Mouse (Mus musculus) neural tube, embryonic 15.5 days (tissue): Measurements from ENCODE around the gene Nudc. TPM values are rescaled to one million over a fixed set of nuclear protein-coding genes. Genes with fewer than 3 reads are reported as not detected.
A peak's percentile ranks its signal among the peaks of the same experiment; 100 is the strongest.

ENCODE experiments used
- ATAC-seq: fragments of 200-750 bp; cut with Nextera tagmentation; 2 replicates; pipeline ENCODE4 v1.8.0; 2017; ENCODE audit warnings: mild to moderate bottlenecking, moderate TSS enrichment, moderate library complexity; ENCODE audit not compliant: low FRiP score
- H3K27ac ChIP-seq: fragments of 300-500 bp; sonication (generic); replicated peaks from 2 replicates; pipeline ENCODE4 v1.5.1; 2015; ENCODE audit warnings: mild to moderate bottlenecking, inconsistent platforms
- H3K27me3 ChIP-seq: fragments of 300-500 bp; sonication (generic); replicated peaks from 2 replicates; pipeline ENCODE4 v1.6.1; 2015; ENCODE audit warnings: inconsistent platforms
- H3K36me3 ChIP-seq: fragments of 300-500 bp; sonication (generic); 2 replicates; pipeline ENCODE4 v1.6.1; 2015; ENCODE audit warnings: inconsistent platforms
- H3K4me1 ChIP-seq: fragments of 300-500 bp; sonication (generic); 2 replicates; pipeline ENCODE4 v1.6.1; 2015; ENCODE audit warnings: inconsistent platforms
- H3K4me2 ChIP-seq: fragments of 300-500 bp; sonication (generic); 2 replicates; pipeline ENCODE4 v1.6.1; 2015; ENCODE audit warnings: inconsistent platforms, mild to moderate bottlenecking, moderate library complexity
- H3K4me3 ChIP-seq: fragments of 300-500 bp; sonication (generic); replicated peaks from 2 replicates; pipeline ENCODE4 v1.5.1; 2015; ENCODE audit warnings: mild to moderate bottlenecking, inconsistent platforms
- H3K9ac ChIP-seq: fragments of 300-500 bp; sonication (generic); replicated peaks from 2 replicates; pipeline ENCODE4 v1.6.1; 2015; ENCODE audit warnings: mild to moderate bottlenecking, inconsistent platforms
- H3K9me3 ChIP-seq: fragments of 300-500 bp; sonication (generic); replicated peaks from 2 replicates; pipeline ENCODE4 v1.6.1; 2016; ENCODE audit warnings: inconsistent platforms
- WGBS: fragments of 180-500 bp; shearing (Covaris S2); methylation state at CpG from one replicate; pipeline ENCODE4 v1.1.7; 2015; ENCODE audit warnings: mixed read lengths; 5-methylcytosine and 5-hydroxymethylcytosine counted together
- microRNA-seq: library from miRNA; unstranded; fragments of <30 nt; microRNA quantifications from one replicate; pipeline ENCODE4, GENCODE M21; 2017
- polyA plus RNA-seq: library from polyadenylated mRNA; unstranded; fragments of >200 nt; fragmentation: Nextera tagmentation; extraction: Ambion mirVana; gene quantifications from 2 replicates; pipeline ENCODE4 v1.2.1, GENCODE M21; 2015

Nudc gene
- polyA plus RNA-seq, 1 experiment from 2014 or later: 269 TPM

DNA sequence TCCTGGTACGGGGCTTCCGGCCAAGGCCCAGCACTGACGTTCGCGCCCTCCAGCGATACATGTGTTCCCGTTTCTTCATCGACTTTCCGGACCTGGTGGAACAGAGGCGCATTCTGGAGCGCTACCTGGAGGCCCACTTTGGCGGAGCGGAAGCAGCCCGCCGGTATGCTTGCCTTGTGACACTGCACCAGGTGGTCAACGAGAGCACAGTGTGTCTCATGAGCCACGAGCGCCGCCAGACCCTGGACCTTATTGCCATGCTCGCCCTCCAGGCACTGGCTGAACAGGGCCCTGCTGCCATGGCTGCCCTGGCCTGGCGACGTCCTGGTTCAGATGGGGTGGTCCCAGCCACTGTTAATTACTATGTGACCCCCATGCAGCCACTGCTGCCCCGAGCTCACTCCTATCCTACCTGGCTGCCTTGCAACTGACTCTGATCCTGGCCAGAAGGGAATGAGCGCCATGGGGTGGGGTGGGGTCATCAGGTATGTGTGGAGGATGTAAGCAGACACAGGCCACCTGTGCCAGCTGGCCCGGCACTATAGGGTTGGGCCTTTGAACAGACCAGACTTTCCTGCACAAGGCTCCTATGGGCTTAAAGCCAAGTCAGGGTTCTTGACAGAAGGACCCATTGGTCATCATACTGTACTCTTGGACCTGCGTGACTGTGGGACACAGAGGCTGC is 59.0 kb downstream of the Nudc start:
- Histone ChIP-seq H3K27me3 (peaks cover 21% of the 10 kb centered on the region), H3K9me3 (no peaks in the 10 kb centered on the region), H3K4me2 (no peak overlapping the region), H3K27ac (no peak overlapping the region), H3K4me1 (peaks cover 6% of the 10 kb centered on the region), H3K9ac (no peak overlapping the region), H3K4me3 (no peak overlapping the region), H3K36me3 (no peaks in the 10 kb centered on the region)
- no peak for ATAC-seq
- 96% methylated on average over 26 of the region's 26 CpGs for WGBS

DNA sequence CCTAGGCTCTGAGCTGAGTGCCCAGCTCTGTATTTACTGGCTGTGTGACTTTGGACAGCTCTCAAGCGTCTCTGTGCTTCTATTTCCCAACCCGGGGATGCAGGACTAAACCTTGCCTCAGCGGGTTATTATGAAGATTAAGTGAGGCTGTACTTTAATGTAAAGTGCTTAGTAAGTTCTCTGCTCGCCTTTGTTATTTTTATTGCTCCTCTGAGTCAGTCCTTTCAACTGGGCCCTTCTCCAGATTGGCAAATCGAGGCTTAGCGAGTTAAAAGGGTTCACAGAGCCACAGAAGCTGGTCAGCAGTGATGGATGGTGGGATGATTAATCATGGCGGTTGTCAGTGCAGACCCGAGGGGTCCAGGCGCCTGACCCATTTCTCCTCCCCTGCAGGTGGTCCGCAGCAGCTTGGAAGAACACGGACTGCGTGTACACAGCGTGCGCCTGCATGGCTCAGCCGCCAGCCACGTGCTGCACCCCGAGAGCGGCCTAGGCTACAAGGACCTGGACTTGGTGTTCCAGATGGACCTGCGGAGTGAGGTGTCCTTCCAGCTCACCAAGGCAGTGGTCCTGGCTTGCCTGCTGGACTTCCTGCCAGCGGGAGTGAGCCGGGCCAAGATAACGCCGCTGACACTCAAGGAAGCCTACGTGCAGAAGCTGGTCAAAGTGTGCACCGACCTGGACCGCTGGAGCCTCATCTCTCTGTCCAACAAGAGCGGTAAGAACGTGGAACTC is 59.9 kb downstream of the Nudc start:
- Histone ChIP-seq H3K4me3 (no peak overlapping the region), H3K27ac (no peak overlapping the region), H3K9ac (no peak overlapping the region), H3K4me2 (no peak overlapping the region), H3K9me3 (no peaks in the 10 kb centered on the region), H3K27me3 (peaks cover 30% of the 10 kb centered on the region), H3K36me3 (no peaks in the 10 kb centered on the region), H3K4me1 (peaks cover 6% of the 10 kb centered on the region)
- 86% methylated on average over 28 of the region's 28 CpGs for WGBS
- ATAC-seq: no peak

DNA sequence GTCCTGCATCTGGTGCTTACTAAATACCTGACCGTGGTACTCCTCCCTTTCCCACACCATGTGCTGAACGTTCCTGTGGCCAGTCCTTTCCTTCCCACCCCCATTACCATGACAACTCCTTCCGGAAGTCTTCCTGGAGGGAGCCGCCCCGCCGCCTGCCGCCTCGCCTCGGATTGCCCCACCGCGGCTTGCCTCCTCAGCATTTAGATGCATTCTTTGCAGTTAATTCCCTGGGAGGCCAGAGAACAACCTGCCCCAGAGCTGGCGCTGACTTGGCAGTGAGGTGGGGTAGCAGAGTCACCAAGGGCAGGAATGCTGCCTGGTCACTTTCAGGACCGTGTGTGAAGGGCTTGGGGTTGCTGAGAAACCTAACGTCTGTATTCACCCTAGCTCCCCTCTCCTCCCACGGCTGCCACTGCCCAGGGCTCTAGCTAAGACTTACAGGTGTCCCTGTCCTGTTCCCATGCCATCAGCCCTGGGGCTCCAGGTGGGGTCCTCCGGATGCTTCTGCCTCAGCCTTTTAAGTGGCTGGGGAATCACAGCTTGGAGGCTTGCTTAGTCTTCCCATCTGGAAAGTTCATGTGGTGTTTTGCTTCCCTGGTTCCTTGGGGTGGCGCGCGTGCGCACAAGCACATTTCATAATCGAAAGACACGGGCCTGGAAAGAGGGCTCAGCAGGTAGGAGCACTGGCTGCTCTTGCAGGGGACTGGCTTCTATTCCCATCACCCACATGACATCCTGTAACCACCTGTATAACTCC is 61.4 kb downstream of the Nudc start:
- H3K9ac ChIP-seq: no peak overlapping the region
- no peak overlapping the region for H3K27ac ChIP-seq
- ATAC-seq: no peak
- peaks cover 39% of the 10 kb centered on the region for H3K27me3 ChIP-seq
- WGBS: 11% methylated on average over 22 of the region's 22 CpGs
- H3K4me2 ChIP-seq: peak overlapping the region; percentile 25
- no peaks in the 10 kb centered on the region for H3K9me3 ChIP-seq
- H3K36me3 ChIP-seq: no peaks in the 10 kb centered on the region
- no peak overlapping the region for H3K4me3 ChIP-seq
- peaks cover 16% of the 10 kb centered on the region for H3K4me1 ChIP-seq

Small RNA genes lying within 50 kb of the gene (microRNA-seq; reads per million reads assigned to microRNA genes)
- not detected for gene Gm23158

Other genes with a start within 250 kb of the Nudc start
- 19.3 and 19.6 TPM in 2 replicates for gene Wdtc1, start 192.5 kb downstream of the Nudc start, polyA plus RNA-seq
- gene Slc9a1, start 176.3 kb downstream of the Nudc start, polyA plus RNA-seq: 8.4 and 9.9 TPM in 2 replicates
- 0.26 and 0.57 TPM in 2 replicates for gene Tent5b, start 65.9 kb downstream of the Nudc start, polyA plus RNA-seq
- gene Trnp1, start 47.4 kb downstream of the Nudc start, polyA plus RNA-seq: 10.6 and 14.3 TPM in 2 replicates
- 0.27 and 7.0 TPM in 2 replicates for gene Kdf1, start 27.0 kb downstream of the Nudc start, polyA plus RNA-seq
- gene Nr0b2, start 7.4 kb upstream of the Nudc start, polyA plus RNA-seq: 0.13 and 0.47 TPM in 2 replicates
- gene Gpatch3, start 28.7 kb upstream of the Nudc start, polyA plus RNA-seq: 5.8 TPM in 2 replicates
- gene Gpn2, start 38.4 kb upstream of the Nudc start, polyA plus RNA-seq: 17.0 and 17.2 TPM in 2 replicates
- gene Sfn, start 56.2 kb upstream of the Nudc start, polyA plus RNA-seq: 1.7 and 32.5 TPM in 2 replicates
- 4.3 and 7.0 TPM in 2 replicates for gene Zdhhc18, start 104.2 kb upstream of the Nudc start, polyA plus RNA-seq
- 12.4 and 15.7 TPM in 2 replicates for gene Pigv, start 126.7 kb upstream of the Nudc start, polyA plus RNA-seq
- 26.9 and 28.7 TPM in 2 replicates for gene Arid1a, start 210.8 kb upstream of the Nudc start, polyA plus RNA-seq